Mouse (Mus musculus): Measurements from ENCODE around the gene Tmem38a. TPM values are rescaled to one million over a fixed set of nuclear protein-coding genes. Genes with fewer than 3 reads are reported as not detected.

The Tmem38a gene
- total RNA-seq, 1 experiment from 2014 or later: 0.59 TPM

GRCm38 (mm10) chr8:72583056-72583771 is 11.4 kb downstream of the Tmem38a start:
- ATAC-seq (replicated peaks; ENCODE audit: low read depth, poor library complexity, severe bottlenecking): peak; percentile 92

- no peak for ATAC-seq (replicated peaks; ENCODE audit: low read depth, poor library complexity, severe bottlenecking)
Observed at GRCm38 (mm10) chr8:72584390-72584789, 12.5 kb downstream of the Tmem38a start.

DNA sequence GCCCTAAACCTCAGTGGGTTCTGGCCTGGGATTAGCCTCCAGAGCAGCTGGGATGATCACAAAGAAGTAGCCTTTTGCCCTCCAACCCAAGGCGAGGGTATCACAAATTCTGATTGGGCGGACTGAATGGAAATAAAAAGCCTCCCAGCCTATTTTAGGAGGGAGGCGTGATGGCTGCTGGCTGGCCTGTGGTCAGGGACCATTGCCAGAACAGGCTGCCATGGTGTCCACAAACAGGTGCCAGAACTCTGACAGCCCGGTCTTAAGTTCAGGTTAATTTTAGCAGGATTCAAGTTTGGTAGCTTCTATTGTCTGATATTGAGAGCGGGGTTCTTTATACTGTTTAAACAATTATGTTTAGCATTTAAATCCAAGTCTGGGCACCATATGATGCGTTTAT is 16.0 kb downstream of the Tmem38a start:
- no peak for ATAC-seq (replicated peaks; ENCODE audit: low read depth, poor library complexity, severe bottlenecking)

DNA sequence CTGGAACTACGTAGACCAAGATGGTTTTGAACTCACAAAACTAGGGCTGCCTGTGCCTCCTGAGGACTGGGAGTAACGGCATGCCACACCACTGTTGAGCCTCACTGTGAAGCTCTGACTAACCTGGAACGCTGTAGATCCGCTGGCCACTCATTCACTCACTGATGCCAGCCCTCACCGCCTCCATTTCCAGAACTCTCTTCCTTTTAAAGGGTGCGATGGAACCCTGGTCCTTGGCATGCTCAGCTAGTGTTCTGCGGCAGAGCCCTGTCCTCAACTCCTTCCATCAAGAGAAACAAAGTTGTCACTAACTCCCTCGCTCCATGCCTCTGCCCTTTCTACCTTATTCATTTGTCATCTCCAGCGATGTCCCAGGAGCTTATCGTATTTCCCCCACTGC is 17.0 kb downstream of the Tmem38a start:
- no peak for ATAC-seq (replicated peaks; ENCODE audit: low read depth, poor library complexity, severe bottlenecking)

- no peak for ATAC-seq (replicated peaks; ENCODE audit: low read depth, poor library complexity, severe bottlenecking)
Observed at GRCm38 (mm10) chr8:72589286-72589685, 17.4 kb downstream of the Tmem38a start.

- ATAC-seq (replicated peaks; ENCODE audit: low read depth, poor library complexity, severe bottlenecking): peak; percentile 62
Observed at GRCm38 (mm10) chr8:72590198-72590597, 18.3 kb downstream of the Tmem38a start.

Other genes with a start within 250 kb of the Tmem38a start
- 36.2 and 39.1 TPM in 2 replicates for gene Eps15l1, start 150.6 kb upstream of the Tmem38a start, total RNA-seq (2017)
- gene Calr3, start 128.2 kb upstream of the Tmem38a start, total RNA-seq (2017): 1.9 and 3.5 TPM in 2 replicates
- 4.0 and 7.7 TPM in 2 replicates for gene 1700030K09Rik, start 128.2 kb upstream of the Tmem38a start, total RNA-seq (2017)
- 15.4 and 19.0 TPM in 2 replicates for gene Cherp, start 96.8 kb upstream of the Tmem38a start, total RNA-seq (2017)
- gene Slc35e1, start 79.4 kb upstream of the Tmem38a start, total RNA-seq (2017): 20.7 and 23.2 TPM in 2 replicates
- 9.6 and 12.4 TPM in 2 replicates for gene Med26, start 23.8 kb upstream of the Tmem38a start, total RNA-seq (2017)
- gene Smim7, start 967 bp upstream of the Tmem38a start, total RNA-seq (2017): 57.2 and 60.7 TPM in 2 replicates
- gene Nwd1, start 74.7 kb downstream of the Tmem38a start, total RNA-seq (2017): 5.6 and 9.1 TPM in 2 replicates
- 90.0 and 103 TPM in 2 replicates for gene Sin3b, start 151.2 kb downstream of the Tmem38a start, total RNA-seq (2017)
- gene F2rl3, start 189.8 kb downstream of the Tmem38a start, total RNA-seq (2017): 9.8 and 12.7 TPM in 2 replicates

Data from common myeloid progenitor, adult 5-6 weeks (primary cell).